Mouse (Mus musculus) stomach, embryonic 15.5 days (tissue): Measurements from ENCODE around the gene Cfap70. TPM values are rescaled to one million over a fixed set of nuclear protein-coding genes. Genes with fewer than 3 reads are reported as not detected.
A peak's percentile ranks its signal among the peaks of the same experiment; 100 is the strongest.

Experiments used
- ATAC-seq: fragments of 200-750 bp; cut with Nextera tagmentation; 2 replicates; pipeline ENCODE4 v1.8.0; 2017; ENCODE audit warnings: low read depth, moderate number of reproducible peaks, moderate TSS enrichment; ENCODE audit not compliant: insufficient read depth, low FRiP score
- H3K27ac ChIP-seq: fragments of 300-500 bp; sonication (generic); 2 replicates; pipeline ENCODE4 v1.5.1; 2015; ENCODE audit warnings: mild to moderate bottlenecking, inconsistent platforms
- H3K27me3 ChIP-seq: fragments of 300-500 bp; sonication (generic); replicated peaks from 2 replicates; pipeline ENCODE4 v1.6.1; 2015; ENCODE audit warnings: inconsistent platforms
- H3K36me3 ChIP-seq: fragments of 300-500 bp; sonication (generic); 2 replicates; pipeline ENCODE4 v1.6.1; 2015; ENCODE audit warnings: inconsistent platforms
- H3K4me1 ChIP-seq: fragments of 300-500 bp; sonication (generic); 2 replicates; pipeline ENCODE4 v1.6.1; 2015; ENCODE audit warnings: inconsistent platforms
- H3K4me2 ChIP-seq: fragments of 300-500 bp; sonication (generic); 2 replicates; pipeline ENCODE4 v1.6.1; 2015; ENCODE audit warnings: mild to moderate bottlenecking, inconsistent platforms
- H3K4me3 ChIP-seq: fragments of 300-500 bp; sonication (generic); replicated peaks from 2 replicates; pipeline ENCODE4 v1.5.1; 2015; ENCODE audit warnings: inconsistent platforms
- H3K9ac ChIP-seq: fragments of 300-500 bp; sonication (generic); 2 replicates; pipeline ENCODE4 v1.6.1; 2015; ENCODE audit warnings: inconsistent platforms
- H3K9me3 ChIP-seq: fragments of 300-500 bp; sonication (generic); 2 replicates; pipeline ENCODE4 v1.6.1; 2016; ENCODE audit warnings: inconsistent platforms
- WGBS: fragments of 180-500 bp; shearing (Covaris S2); methylation state at CpG from one replicate; pipeline ENCODE4 v1.1.7; 2015; 5-methylcytosine and 5-hydroxymethylcytosine counted together
- polyA plus RNA-seq: library from polyadenylated mRNA; unstranded; fragments of >200 nt; fragmentation: Nextera tagmentation; extraction: Ambion mirVana; gene quantifications from 2 replicates; pipeline ENCODE4 v1.2.1, GENCODE M21; 2015

Gene Cfap70
- polyA plus RNA-seq, 1 experiment from 2014 or later: 0.27 TPM

- H3K27ac ChIP-seq: no peak overlapping the region
- H3K9ac ChIP-seq: no peak overlapping the region
- ATAC-seq: peak; percentile 63; the same call in 1 of the 2 replicates
- H3K4me1 ChIP-seq: no peaks in the 10 kb centered on the region
- no peaks in the 10 kb centered on the region for H3K9me3 ChIP-seq
- peaks cover 22% of the 10 kb centered on the region for H3K36me3 ChIP-seq
- WGBS: 35% methylated on average over 13 of the region's 13 CpGs
- no peaks in the 10 kb centered on the region for H3K27me3 ChIP-seq
- H3K4me3 ChIP-seq: no peak overlapping the region
- H3K4me2 ChIP-seq: no peak overlapping the region
These were observed 73.5 kb downstream of the Cfap70 start for GRCm38 (mm10) chr14:20378313-20379061.

DNA sequence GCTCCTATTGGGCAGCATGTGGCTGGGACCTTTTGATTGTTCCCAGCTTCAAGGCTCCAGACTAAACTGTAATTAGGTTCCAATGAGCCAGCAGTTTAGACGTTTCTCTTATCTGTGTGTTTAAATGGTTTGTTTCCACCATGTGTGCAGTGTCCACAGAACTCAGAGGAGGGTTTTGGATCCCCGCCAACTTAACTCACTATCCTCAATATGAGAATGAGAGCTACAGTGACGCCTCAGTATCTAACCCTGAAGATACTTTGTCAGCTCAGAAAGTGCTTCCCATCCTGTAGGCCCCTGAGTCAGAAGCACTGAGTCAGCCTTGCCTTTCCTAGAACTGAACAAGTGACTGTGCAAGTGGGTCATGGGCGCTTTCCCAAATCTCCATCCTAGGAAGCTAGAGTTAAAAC, 74.9 kb downstream of the Cfap70 start:
- no peaks in the 10 kb centered on the region for H3K27me3 ChIP-seq
- no peak overlapping the region for H3K27ac ChIP-seq
- H3K9me3 ChIP-seq: no peaks in the 10 kb centered on the region
- ATAC-seq: no peak
- 53% methylated on average over 4 of the region's 4 CpGs for WGBS
- no peak overlapping the region for H3K9ac ChIP-seq
- H3K4me1 ChIP-seq: no peaks in the 10 kb centered on the region
- H3K4me3 ChIP-seq: no peak overlapping the region
- H3K36me3 ChIP-seq: peaks cover 17% of the 10 kb centered on the region
- H3K4me2 ChIP-seq: no peak overlapping the region

DNA sequence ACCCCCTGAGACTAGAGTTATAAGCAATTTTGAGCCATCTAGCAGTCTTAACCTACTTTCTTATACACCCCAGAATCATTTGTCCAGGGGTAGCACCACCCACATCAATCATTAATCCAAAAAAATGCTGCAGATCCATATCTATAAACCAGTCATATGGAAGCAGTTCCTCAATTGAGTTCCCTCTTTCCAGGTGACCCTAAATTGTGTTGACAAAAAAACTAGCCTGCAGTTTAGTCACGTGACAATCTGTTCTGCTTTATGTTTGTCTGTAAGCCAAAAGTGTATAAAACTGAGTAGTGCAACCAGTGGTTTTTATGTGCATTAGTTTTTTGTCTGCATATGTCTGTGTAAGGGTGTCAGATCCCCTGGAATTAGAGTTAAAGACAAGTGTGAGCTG, 80.2 kb downstream of the Cfap70 start:
- Histone ChIP-seq H3K27ac (no peak overlapping the region), H3K4me3 (no peak overlapping the region), H3K36me3 (peaks cover 20% of the 10 kb centered on the region), H3K9ac (no peak overlapping the region), H3K4me2 (no peak overlapping the region), H3K27me3 (no peaks in the 10 kb centered on the region), H3K9me3 (no peaks in the 10 kb centered on the region), H3K4me1 (no peaks in the 10 kb centered on the region)
- WGBS: 80% methylated on average over 1 of the region's 1 CpGs
- no peak for ATAC-seq

- H3K4me3 ChIP-seq: no peak overlapping the region
- no peak overlapping the region for H3K9ac ChIP-seq
- no peak overlapping the region for H3K4me2 ChIP-seq
- WGBS: 82% methylated on average over 7 of the region's 7 CpGs
- no peaks in the 10 kb centered on the region for H3K9me3 ChIP-seq
- H3K27ac ChIP-seq: no peak overlapping the region
- H3K27me3 ChIP-seq: no peaks in the 10 kb centered on the region
- H3K4me1 ChIP-seq: no peaks in the 10 kb centered on the region
- peaks cover 20% of the 10 kb centered on the region for H3K36me3 ChIP-seq
- ATAC-seq: no peak
These were observed 81.2 kb downstream of the Cfap70 start for GRCm38 (mm10) chr14:20370798-20371197.

GRCm38 (mm10) chr14:20368271-20368670, 83.8 kb downstream of the Cfap70 start:
- no peak overlapping the region for H3K27ac ChIP-seq
- H3K27me3 ChIP-seq: no peaks in the 10 kb centered on the region
- no peak overlapping the region for H3K4me2 ChIP-seq
- ATAC-seq: no peak
- no peaks in the 10 kb centered on the region for H3K4me1 ChIP-seq
- no peak overlapping the region for H3K4me3 ChIP-seq
- no peak overlapping the region for H3K9ac ChIP-seq
- whole genome bisulfite sequencing: 92% methylated on average over 3 of the region's 3 CpGs
- peaks cover 16% of the 10 kb centered on the region for H3K36me3 ChIP-seq
- H3K9me3 ChIP-seq: no peaks in the 10 kb centered on the region

DNA sequence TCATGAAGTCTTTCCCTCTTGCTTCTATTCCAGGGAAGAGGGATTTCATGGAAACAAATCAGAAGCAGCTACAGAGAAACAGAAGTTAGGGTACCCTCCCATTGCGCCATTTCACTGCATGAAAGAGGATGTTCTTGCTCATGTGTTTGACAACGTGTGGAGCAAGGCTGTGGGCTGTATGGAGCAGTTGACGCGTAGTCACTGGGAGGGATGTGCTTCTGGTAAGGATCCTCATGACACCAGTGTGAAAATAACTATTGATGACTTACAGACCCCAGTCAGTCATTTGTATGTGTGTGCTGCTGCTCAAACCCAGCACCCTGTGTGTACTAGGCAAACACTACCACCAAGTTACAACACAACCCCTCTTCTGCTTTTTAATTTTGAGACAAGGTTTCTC, 88.8 kb downstream of the Cfap70 start:
- no peak overlapping the region for H3K9ac ChIP-seq
- H3K4me3 ChIP-seq: no peak overlapping the region
- H3K27ac ChIP-seq: no peak overlapping the region
- H3K4me2 ChIP-seq: no peak overlapping the region
- 92% methylated on average over 4 of the region's 4 CpGs for WGBS
- no peaks in the 10 kb centered on the region for H3K27me3 ChIP-seq
- H3K36me3 ChIP-seq: peaks cover 41% of the 10 kb centered on the region
- no peak for ATAC-seq
- no peaks in the 10 kb centered on the region for H3K4me1 ChIP-seq
- no peaks in the 10 kb centered on the region for H3K9me3 ChIP-seq

- H3K4me2 ChIP-seq: peak within 1 kb of the TSS; percentile 64
- peak within 1 kb of the TSS; percentile 79 for H3K9ac ChIP-seq
- H3K4me3 ChIP-seq: peak within 1 kb of the TSS; percentile 71
- under 1% methylated on average over 42 of the region's 42 CpGs for WGBS
- peaks cover 9% of the 10 kb centered on the region; the same call in 1 of the 2 replicates for H3K36me3 ChIP-seq
- peak within 1 kb of the TSS; percentile 94 for H3K27ac ChIP-seq
- H3K9me3 ChIP-seq: no peaks in the 10 kb centered on the region
- peak; percentile 99 for ATAC-seq
- H3K4me1 ChIP-seq: no peaks in the 10 kb centered on the region
- no peaks in the 10 kb centered on the region for H3K27me3 ChIP-seq
These were observed 104.0 kb downstream of the Cfap70 start, which contains the start of the genes Ecd and Fam149b for GRCm38 (mm10) chr14:20347991-20348541. TSS of gene Ecd (minus strand) at chr14:20348121. TSS of gene Fam149b (plus strand) at chr14:20348162.

DNA sequence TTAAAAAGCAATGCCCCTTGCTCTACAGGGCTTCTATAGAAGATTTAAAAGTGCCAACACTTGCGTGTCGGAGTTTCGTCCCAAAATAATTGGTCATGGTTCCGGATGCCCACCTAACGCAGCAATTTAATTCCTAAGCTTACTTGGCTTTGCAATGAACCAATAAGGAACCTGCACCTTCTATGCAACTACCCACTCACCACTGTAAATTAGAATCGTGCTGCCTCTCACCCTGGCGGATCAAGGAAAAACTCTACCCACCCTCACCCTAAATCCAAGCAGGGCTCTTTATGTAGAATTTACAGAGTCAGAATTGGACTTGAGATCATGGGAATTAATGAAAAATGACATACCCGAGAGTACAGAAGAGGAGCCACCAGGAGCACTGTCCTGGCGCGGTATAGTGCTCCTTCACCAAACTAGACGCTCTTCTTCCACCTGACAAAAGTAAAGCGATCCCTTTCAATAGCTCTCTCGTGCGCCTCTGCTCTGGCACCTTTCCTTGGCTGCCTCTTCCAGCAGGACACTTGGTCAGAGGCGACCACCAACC, 104.5 kb downstream of the Cfap70 start:
- peak overlapping the region; percentile 65 for H3K27ac ChIP-seq
- peak; percentile 61 for ATAC-seq
- H3K9me3 ChIP-seq: no peaks in the 10 kb centered on the region
- H3K27me3 ChIP-seq: no peaks in the 10 kb centered on the region
- peak overlapping the region; percentile 62 for H3K4me2 ChIP-seq
- no peaks in the 10 kb centered on the region for H3K4me1 ChIP-seq
- peak overlapping the region; percentile 71 for H3K9ac ChIP-seq
- peak overlapping the region; percentile 71 for H3K4me3 ChIP-seq
- H3K36me3 ChIP-seq: peaks cover 6% of the 10 kb centered on the region; the same call in 1 of the 2 replicates
- WGBS: 3% methylated on average over 15 of the region's 15 CpGs

- Histone ChIP-seq H3K4me3 (no peak overlapping the region), H3K36me3 (peaks cover 12% of the 10 kb centered on the region; the same call in 1 of the 2 replicates), H3K27ac (no peak overlapping the region), H3K9ac (no peak overlapping the region), H3K4me2 (no peak overlapping the region), H3K27me3 (no peaks in the 10 kb centered on the region), H3K9me3 (no peaks in the 10 kb centered on the region), H3K4me1 (no peaks in the 10 kb centered on the region)
- 79% methylated on average over 9 of the region's 9 CpGs for WGBS
- no peak for ATAC-seq
These were observed 106.1 kb downstream of the Cfap70 start for GRCm38 (mm10) chr14:20345885-20346284.

Other genes starting within 250 kb of the Cfap70 start
- 15.5 and 22.6 TPM in 2 replicates for gene Kcnk16, start 183.0 kb downstream of the Cfap70 start, polyA plus RNA-seq
- 17.8 and 20.3 TPM in 2 replicates for gene Nudt13, start 157.5 kb downstream of the Cfap70 start, polyA plus RNA-seq
- 46.9 and 47.6 TPM in 2 replicates for gene Ecd, start 104.1 kb downstream of the Cfap70 start, polyA plus RNA-seq
- gene Fam149b, start 104.1 kb downstream of the Cfap70 start, polyA plus RNA-seq: 28.6 and 33.1 TPM in 2 replicates
- 143 and 149 TPM in 2 replicates for gene Dnajc9, start 63.3 kb downstream of the Cfap70 start, polyA plus RNA-seq
- 85.2 and 90.9 TPM in 2 replicates for gene Mrps16, start 58.6 kb downstream of the Cfap70 start, polyA plus RNA-seq
- gene Anxa7, start 27.9 kb upstream of the Cfap70 start, polyA plus RNA-seq: 58.4 and 59.9 TPM in 2 replicates
- 0.64 and 0.92 TPM in 2 replicates for gene Mss51, start 44.7 kb upstream of the Cfap70 start, polyA plus RNA-seq
- 39.9 and 42.4 TPM in 2 replicates for gene Ppp3cb, start 94.3 kb upstream of the Cfap70 start, polyA plus RNA-seq
- 5.5 and 6.3 TPM in 2 replicates for gene Usp54, start 188.8 kb upstream of the Cfap70 start, polyA plus RNA-seq
- 0.23 and 0.77 TPM in 2 replicates for gene Myoz1, start 204.3 kb upstream of the Cfap70 start, polyA plus RNA-seq
- gene Synpo2l, start 216.1 kb upstream of the Cfap70 start, polyA plus RNA-seq: 0.45 and 0.88 TPM in 2 replicates
- 81.1 and 90.2 TPM in 2 replicates for gene Sec24c, start 222.1 kb upstream of the Cfap70 start, polyA plus RNA-seq
- 27.1 and 28.5 TPM in 2 replicates for gene Fut11, start 242.7 kb upstream of the Cfap70 start, polyA plus RNA-seq